Mouse (Mus musculus): ENCODE results near the gene Tmem178.

- TF ChIP-seq JUND (IDR thresholded peaks at IDR 0.05; ENCODE audit: low read depth, low read length) (no peak), CHD2 (IDR thresholded peaks at IDR 0.05; ENCODE audit: low read length) (no peak), CTCF (IDR thresholded peaks at IDR 0.05 in 2 of 3, conservative IDR thresholded peaks at IDR 0.05 in 1 of 3; ENCODE audit: control insufficient read depth in 1 of 3, insufficient read depth in 1 of 3, low read depth in 2 of 3, low read length in 3 of 3, poor library complexity in 1 of 3, severe bottlenecking in 1 of 3) (no peak), HCFC1 (IDR thresholded peaks at IDR 0.05; ENCODE audit: low read depth, low read length) (no peak), MXI1 (IDR thresholded peaks at IDR 0.05; ENCODE audit: low read depth, low read length) (no peak), ZNF384 (IDR thresholded peaks at IDR 0.05; ENCODE audit: low read depth, low read length) (no peak), NRF1 (IDR thresholded peaks at IDR 0.05; ENCODE audit: insufficient read depth, low read depth, low read length, poor library complexity, severe bottlenecking) (no peak), POLR2A (IDR thresholded peaks at IDR 0.05; ENCODE audit: control insufficient read depth in 1 of 2, insufficient read depth in 1 of 2, low read depth in 1 of 2, low read length in 2 of 2, poor library complexity in 1 of 2) (no peak), SMC3 (IDR thresholded peaks at IDR 0.05; ENCODE audit: low read depth, low read length) (no peak), CHD1 (IDR thresholded peaks at IDR 0.05; ENCODE audit: low read depth, low read length) (no peak)
Measured at GRCm38 (mm10) chr17:80932716-80933115, 11.7 kb upstream of the Tmem178 start.

Data from MEL (cell line).